Mouse (Mus musculus) kidney, adult 2 months (tissue): ENCODE results near the gene Spint2.

Source experiments
- CTCF ChIP-seq: fragments of 200-500 bp; conservative IDR thresholded peaks from 2 replicates; pipeline ENCODE4 v1.5.1; 2011; ENCODE audit warnings: low read depth, mild to moderate bottlenecking, control low read depth, low read length, moderate library complexity, mixed read lengths; ENCODE audit not compliant: insufficient read depth, insufficient read length
- POLR2A ChIP-seq: fragments of 200-500 bp; IDR thresholded peaks from one replicate; pipeline ENCODE4 v1.6.1; 2011; ENCODE audit warnings: low read depth, low read length, control low read depth

GRCm38 (mm10) chr7:29279261-29279660, 2.5 kb downstream of the Spint2 start:
- TF ChIP-seq POLR2A (no peak), CTCF (no peak)
